Mouse (Mus musculus) mouse trophoblast stem cell (cell line): ENCODE measurements around the gene Apol6.
"Not testable (repeated sequence)": the region's sequence is repeated elsewhere in the genome, so short reads cannot be mapped to it uniquely, and the experiment has no call there.

ENCODE experiments used
- in situ Hi-C, 2 experiments: fragments of 300-500 bp; cut with MseI, MboI; formaldehyde crosslinking; loops; 2 replicates in 1 of 2; 3 replicates in 1 of 2; pipeline ENCODE4 v1.15.1; 2025

The Apol6 gene

DNA sequence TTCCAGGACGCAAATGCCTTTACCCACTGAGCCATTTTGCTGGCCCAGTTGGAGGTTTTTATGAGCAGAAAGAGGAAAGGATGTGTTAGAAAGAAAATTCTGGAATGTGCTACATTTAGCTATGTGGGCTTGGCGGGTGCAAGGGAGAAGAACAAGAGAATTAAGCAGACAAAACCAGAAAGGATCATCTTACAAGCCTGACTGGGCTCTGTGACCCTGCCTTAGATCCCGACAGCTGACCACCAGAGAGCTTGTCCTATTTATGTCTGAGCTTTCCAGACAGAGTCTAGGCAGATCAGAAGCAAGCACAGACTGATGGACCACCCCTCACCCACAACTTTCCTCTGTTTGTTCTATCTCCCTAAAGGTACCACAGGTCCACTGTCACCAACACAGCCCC is 13.3 kb upstream of the Apol6 start:
- in situ Hi-C loops = no loop called here

DNA sequence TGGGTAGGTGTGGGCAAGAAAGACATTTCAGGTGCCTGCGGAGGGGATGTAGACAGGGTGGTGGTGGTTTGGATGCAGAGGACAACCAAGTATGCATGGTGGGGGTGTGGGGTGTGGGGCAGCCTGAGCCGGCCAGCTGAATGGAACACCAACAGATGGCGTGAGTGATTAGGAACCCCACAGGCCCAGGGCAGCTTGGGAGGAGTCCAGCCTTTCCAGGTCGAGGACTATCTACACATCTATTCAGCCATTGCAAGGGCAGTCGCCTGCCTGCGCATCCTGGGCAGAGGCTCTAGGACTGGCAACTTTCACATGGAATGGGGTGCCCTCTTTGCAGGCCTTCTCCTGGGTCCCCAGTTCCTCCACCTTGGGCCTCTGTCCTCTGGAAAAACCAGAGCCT is 10.0 kb upstream of the Apol6 start:
- in situ Hi-C loops = no loop called here

DNA sequence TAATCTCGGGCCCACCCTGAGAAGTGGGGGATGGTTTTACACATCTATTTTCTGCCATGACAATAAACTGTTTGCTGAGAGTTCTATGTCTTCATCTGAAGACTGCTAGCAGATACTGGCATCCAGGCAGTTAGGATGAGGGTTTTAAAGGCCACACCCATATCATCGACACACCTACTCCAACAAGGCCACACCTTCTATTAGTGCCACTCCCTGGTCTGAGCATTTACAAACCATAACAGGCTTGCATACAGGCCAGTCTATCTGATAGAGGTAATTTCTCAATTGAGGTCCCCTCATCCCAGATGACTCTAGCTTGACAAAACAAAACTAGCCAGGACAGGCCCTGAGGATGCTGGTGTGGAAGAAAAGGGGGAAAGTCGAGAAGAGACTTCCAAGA is 8.9 kb upstream of the Apol6 start:
- in situ Hi-C loops = no loop called here

DNA sequence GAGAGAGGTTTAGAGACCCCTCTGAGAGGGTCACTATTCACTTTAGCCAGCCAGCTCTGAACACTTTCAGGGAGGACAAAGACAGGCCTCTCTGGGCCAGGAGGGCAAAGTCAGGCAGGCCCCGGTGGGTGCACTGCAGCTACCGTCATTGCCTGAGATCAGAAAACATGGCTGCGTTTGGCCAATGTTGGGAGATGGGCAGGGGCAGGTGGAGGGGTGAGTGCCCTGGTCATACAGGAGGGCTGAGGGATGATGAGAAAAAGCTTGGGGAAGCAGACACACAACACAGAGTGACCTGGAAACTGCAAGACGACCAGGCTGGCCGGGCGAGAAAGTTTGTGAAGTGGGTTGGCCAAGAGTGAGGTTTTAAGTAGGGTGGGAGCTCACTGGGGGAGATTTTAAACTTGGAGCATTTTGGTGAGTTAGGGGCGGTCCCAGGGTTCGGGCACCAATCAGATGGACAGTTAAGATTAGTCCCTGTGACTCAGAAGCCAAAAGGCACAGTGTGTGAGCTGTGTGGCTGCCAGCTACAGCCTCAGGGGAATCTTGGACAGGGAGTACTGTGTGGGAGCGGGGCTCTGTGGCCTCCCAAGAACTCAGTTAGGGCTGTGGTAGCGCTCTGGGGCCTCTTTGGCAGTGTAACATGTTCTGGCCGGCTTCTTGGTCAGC is 8.1 kb upstream of the Apol6 start:
- in situ Hi-C loops = no loop called here

DNA sequence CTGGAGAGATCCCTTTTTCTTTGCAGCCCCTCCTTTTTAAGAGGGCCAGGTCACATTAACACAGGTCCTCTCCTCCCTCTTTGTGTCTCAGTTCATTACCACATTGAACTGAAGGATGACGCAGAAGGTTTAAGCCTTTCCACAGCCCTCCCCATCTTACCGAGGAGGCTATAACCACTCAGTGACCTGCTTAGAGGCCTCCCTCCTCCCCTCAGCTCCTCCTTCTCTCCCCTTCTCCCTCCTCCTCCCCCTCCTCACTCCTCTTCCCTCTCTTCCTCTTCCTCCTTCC is 7.6 kb upstream of the Apol6 start:
- in situ Hi-C loops = no loop called here

DNA sequence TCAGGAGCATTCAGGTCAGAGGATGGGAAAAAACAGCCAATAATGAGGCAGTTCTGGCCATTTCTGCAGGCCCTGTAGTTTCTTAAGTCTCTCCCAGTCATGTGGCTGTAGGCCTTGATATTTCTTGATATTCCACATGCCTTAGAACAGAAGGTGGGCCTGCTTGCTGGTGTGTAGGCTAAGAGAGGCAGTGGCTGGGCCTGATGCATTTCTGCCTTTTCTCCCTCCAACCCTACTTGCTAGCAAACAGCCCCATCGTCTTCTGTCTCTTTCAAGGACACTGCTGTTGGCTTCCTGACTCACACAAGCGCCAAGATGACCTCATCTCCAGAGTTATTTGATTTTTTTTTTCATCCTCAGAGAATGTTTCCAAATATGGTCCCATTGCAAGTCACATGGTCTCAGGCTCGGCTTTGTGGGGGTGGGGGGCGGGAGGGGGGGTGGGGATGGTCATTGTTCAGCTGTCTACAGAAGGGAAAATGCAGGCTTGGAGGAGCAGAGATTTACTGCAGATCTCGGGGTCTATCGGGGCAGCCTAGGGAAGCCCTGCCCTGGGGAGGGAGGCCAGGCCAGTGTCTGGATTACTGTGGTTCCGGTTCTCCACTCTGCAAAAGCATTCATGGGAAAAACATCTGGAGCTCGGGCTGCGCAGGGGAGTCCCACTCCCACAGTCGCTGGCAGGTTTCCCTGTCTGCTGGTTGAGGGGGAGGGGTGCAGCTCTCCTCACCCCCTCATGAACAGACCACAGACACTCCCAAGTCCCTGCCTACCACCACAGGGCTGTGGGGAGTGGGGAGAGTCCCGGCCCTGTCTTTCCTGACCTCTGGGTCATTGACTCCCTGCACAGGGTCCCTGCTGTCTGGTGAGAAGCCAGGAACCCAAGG is 7.0 kb upstream of the Apol6 start:
- in situ Hi-C loops = no loop called here

DNA sequence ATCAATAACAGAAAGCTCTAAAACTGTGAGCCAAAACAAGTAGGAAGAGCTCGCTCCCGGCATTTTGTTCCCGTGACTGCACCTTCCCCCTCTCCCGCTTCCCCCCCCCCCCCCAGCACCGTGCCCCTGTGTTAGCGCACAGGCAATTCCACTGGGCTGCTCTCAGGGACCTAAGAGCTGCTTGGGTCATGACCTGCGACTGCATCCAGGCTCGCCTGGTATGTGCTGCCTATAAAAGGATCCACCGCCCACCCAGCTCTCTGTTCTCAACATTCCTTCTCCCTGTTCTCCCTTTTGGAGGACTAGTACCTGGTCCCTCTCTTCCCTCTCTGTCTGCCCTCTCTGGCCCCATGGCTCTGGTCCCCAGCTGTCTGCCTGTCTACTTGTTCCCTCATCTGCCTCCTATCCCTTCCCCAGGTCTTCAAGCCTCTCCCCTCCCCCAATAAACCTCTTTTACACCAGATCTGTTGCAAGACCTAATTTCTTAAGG is 5.3 kb upstream of the Apol6 start:
- in situ Hi-C loops = no loop called here

DNA sequence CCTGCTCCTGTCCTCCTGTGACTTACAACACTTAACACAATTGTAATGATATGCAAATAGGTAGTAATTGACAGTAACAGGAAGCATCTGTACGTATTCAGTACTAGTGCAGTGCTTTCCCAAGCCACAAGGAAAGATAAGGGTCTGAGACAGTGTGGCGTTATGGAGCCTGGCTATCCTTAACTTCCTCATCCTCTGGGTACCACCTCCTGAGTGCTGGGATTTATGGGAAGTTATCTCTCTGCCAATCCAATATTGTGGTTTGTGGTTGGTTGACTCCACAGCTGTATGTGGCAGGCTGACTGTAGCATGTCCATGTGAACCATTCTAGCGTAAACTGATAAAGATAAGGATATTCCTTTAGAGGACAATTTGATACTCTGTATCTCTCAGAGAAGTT is 3.7 kb upstream of the Apol6 start:
- in situ Hi-C loops = no loop called here

DNA sequence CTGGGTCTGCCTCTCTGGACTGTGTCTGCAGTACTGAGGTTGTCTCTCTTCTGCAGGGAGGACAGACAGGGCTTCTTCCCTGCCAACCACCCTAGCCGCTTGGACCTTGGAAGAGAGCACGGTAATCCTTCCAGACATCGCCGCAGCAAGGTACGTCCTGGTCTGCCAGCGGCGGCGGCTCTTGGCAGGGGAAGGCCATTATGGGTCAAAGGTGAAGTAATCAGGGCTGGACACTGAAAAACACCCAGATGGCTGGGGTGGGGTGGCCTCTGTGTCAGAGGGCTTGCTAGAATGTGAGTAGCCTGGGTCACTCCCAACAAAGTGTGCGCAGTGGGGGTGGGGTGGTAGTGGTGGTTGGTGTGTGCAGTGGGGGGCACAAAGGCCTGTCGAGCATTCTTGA is 1.1 kb downstream of the Apol6 start:
- in situ Hi-C loops = no loop called here

DNA sequence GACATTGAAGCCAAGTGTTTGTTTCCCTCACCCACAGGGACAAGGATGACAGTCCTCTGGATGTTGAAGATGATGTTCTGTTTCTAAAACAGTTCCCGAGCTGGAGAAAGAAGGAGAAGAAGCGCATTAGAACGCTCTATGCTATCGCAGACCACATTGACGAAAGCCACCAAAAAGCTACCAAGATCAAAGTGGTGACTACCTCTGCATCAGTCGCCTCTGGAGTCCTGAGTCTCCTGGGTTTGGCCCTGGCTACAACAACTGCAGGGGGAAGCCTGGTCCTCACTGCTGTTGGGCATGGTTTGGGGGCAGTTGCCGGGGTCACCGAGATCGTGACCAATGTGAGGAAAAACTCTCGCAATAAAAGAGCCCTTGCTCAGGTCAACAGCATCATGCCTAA is 6.0 kb downstream of the Apol6 start, which contains the start of gene Mb:
Mb (minus strand) TSS at position 101 of the 400 bp plus-strand sequence.
- in situ Hi-C loops = no loop called here

DNA sequence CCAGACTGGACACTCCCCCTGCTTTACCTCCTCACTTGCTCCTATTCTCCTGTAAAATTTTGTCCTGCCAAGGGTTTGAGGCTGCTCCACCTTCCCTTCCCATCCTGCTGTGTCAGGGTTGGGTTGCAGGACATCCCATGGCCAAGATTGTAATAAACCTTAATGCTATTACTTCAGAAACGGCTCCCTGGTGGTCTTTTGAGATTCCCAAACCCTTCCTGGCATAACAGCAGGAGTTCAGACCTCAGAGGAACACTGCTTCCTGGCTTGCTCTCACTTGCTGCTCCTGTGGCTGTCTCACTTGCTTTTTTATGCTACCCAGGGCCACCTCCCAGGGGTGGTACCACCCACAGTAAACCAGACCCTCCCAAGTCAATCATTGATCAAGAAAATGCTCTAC is 7.6 kb downstream of the Apol6 start:
- in situ Hi-C loops = no loop called here

DNA sequence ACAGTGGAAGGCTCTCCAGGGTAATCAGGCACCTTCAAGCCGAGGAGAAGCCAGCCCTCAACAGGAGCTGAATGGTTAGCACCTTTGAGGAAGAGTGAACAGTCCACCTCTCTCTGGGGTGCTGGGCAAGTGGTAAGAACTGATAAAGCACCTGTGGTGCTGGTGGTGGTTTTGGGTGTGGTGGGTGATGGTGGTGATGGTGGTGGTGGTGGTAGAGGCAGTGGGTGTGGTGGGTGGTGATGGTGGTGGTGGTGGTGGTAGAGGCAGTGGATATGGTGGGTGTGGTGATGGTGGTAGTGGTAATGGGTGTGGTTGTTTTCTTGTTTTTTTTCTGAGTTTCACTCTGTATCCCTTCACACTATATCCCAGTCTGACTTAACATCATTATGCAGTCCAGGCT is 8.5 kb downstream of the Apol6 start:
- in situ Hi-C loops = no loop called here

DNA sequence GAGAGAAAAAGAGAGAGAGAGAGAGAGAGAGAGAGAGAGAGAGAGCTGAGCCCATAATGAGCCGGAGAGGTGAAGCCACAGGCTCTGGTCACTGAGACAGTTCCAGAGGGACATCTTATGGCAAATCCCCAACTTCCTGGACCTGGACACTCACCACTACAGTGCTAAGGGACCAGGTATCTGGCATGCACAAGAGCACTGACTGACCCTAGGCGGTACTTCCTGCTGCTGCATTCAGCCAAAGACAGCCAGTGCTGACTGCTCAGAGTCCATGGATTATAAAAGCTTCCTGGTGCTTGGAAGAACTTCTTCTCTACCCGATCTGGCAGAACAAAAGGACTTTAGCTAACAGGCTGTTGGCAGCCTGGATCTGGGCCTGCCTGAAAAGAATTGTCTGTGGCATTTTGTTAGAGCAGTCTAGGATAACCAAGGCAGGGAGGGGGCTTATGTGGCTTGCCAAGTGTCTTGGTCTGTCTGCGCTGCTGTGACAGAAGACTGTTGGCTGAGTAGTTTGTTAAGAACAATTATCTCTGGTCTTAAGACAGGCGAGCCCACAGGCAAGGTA is 10.2 kb downstream of the Apol6 start:
- in situ Hi-C loops = no loop called here

DNA sequence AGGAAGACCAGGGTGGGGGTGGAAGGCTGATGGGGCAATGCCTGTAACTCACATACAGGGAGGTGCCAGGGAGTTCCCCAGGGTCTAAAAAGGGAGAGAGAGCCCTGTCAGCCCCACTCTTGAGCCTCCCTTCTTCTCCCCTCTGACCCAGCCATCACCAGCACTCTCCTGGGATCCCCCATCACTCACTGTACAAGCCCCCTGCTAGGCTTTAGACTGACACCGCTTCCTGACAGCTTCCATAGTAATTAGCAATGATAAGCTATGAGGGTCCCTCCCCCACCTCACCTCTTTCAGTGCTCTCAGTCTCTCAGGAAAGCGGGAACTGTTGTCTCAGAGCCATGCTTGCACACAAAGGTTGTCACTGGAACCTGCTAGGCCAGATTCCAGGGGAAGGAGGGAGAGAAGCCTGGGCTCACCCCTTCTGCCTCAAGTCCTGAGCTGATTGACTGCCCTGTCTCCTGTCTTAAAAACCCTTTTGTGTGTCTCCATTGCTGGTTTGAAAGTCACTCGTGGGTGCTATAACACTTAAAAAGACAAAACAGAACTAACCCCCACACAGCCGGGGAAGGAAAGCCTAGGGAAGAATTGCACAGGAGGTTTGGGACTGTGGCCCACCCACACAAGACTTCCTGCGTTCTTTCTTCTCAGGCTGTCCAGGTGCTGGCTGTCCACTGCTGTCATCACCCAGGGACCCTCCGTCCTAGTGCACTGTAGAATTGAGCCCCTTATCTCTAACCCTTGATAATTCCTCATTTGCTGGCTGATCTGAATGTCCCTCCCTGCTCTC is 11.7 kb downstream of the Apol6 start:
- in situ Hi-C loops = no loop called here

DNA sequence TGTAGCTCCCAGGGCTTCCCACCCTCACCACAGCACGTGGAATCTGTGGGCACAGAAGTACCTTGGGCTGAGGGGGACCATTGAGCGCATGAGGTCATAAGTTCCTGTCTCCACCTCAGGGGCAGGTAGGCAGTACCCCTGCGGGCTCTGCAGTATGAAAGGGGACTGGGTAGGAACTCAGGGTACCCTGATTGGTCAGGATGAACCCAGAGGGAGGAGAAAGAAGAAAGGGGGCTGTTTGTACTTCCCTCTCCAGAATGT is 12.2 kb downstream of the Apol6 start:
- in situ Hi-C loops = no loop called here

DNA sequence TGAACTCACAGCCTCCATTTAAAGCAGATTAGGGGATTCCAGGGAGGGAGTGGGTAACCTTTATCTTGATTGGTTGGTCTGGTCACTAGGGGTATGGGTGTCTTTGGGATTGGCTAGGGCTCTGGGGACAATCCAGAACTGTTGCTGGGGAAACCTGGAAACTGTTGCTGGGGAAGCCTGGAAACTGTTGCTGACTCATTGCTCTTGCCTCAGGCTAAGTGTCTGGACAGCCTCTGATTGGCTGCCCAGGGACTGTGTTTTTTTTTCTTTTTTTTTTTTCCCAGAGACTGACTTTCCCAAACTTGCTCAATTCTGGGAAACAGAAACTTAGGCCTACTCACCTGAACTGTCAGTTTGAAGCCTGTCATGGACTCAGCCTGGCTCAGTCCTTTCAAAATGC is 14.0 kb downstream of the Apol6 start:
- in situ Hi-C loops = no loop called here

DNA sequence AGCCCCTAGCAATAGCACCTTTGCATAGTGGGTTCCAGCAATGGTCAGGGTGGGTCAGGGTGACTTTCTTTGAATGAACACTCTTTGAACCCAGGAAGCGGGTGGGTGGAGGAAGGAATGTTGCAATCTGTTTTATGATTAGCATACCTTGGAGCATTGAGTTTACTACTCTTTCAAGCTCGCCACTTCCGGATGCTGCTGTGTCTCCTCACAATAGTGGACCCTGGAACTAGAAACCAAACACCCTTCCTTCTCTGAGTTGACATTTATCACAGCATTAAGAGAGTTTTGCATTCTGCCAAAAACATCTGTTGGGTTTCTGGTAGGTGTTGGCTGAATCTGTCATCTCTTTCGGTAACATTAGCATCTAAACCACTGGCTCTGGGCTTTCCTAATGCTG is 14.9 kb downstream of the Apol6 start:
- in situ Hi-C loops = not testable (repeated sequence)

DNA sequence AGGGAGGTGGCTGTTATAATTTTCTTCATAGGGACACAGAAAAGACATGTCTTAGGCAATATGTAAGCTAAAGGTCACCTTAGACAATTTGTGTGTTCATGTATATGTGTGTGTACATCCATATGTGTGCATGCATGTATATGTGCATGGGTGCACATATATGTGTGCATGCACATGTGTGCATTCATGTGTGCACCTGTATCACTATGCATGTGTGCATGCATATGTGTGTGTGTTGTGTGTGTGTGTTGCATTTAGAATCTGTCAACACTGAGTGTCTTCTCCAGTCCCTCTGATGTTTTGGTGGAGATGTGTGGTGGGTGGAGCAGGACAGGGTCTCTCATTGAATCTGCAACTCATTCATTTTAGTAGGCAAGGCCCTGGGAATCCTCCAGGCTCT is 18.2 kb downstream of the Apol6 start:
- in situ Hi-C loops = no loop called here

DNA sequence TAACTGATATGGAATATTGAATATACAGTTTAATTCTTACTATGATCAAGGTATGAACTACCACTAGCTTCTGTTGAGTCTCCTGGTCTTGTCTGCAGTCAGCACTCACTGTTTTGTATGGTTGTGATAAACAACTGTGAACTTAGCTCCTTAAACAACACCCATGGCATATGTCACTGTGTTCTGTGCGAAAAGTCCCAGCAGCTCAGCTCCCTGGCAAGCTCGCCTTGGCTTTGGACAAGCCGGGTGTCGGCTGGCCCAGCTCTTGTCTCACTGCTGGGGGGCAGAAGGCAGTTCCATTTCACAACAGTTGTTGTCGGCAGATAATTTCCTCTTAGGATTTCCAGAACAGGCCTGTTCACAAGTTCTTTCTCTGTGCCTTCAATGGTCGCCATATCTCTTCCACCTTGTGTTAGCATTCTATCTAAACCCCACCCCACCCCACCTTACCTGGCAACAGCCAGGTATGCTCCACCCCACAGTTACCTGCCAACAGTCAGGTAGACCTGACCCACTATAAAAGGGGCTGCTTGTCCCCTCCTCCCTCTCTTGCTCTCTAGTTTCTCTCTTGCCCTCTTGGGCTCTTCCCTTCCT is 20.8 kb downstream of the Apol6 start:
- in situ Hi-C loops = no loop called here

DNA sequence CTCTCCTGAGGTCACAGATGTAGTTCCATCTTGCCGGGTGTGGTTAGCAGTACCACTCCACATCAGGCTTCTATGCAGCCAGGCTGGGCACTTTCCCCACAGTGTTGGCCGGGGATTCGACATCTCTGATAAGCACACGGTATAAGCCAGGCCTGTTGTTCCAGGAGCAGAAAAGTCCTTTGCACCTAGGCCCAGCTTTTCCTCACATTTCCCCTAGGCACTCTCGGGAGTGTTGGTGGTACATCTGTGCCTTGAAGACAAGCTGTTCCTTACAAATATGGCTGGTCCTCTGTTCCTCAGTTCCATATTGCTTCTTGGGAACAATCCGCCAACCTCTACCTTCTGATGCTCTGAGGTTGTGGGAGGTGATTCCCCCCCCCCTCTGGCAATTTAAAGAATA is 21.7 kb downstream of the Apol6 start:
- in situ Hi-C loops = no loop called here

DNA sequence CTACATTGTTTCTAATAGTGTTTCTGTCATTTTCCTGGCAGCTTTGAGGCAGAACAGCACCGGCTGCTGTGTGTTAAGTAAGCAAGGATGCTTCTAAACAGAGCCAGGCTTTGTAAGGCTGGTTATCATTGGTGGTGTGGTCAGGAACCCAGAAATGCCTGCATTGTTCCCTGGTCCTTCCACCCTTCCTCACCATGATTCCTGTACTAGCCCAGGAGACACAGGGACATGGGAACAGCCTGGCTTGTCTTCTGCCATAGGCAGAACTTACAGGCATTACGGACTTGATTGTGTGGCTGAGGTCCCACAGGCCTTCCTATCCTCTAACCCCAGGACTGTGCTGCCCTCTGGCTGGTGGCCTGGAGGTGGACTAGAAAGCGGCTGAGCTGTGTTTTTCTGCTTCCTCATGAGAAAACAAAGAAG is 23.9 kb downstream of the Apol6 start:
- in situ Hi-C loops = no loop called here

DNA sequence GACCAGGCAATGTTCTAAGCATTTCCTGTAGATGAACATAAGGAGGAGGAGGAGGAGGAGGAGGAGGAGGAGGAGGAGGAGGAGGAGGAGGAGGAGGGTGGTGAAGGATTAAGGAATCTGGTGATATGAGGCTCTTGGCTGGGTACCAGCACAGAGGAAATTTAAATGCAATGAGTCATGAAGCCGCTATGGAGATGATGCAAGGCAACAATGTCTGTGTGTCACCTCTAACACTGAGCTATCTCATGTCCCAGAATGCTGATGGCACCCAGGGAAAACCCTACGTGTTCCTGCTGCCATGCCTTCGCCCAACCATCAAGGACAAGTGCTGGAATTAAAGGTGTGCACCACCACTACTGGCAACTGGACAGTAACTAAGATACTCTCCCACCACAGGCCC is 24.5 kb downstream of the Apol6 start:
- in situ Hi-C loops = no loop called here
